Mouse (Mus musculus): Measurements from ENCODE around the gene Cct7. TPM values are rescaled to one million over a fixed set of nuclear protein-coding genes. Genes with fewer than 3 reads are reported as not detected.

Cct7 gene
- polyA plus RNA-seq, 1 experiment from 2014 or later, result 526 TPM

- peaks cover 2% of the 10 kb centered on the region; the same call in 1 of the 2 replicates for H3K4me1 ChIP-seq
- H3K36me3 ChIP-seq, result peaks cover 48% of the 10 kb centered on the region
- no peaks in the 10 kb centered on the region for H3K27me3 ChIP-seq
- no peak for ATAC-seq (ENCODE audit: insufficient number of reproducible peaks, insufficient read depth, low FRiP score, low TSS enrichment)
- no peak overlapping the region for H3K4me3 ChIP-seq
- no peaks in the 10 kb centered on the region for H3K9me3 ChIP-seq
- no peak overlapping the region for H3K4me2 ChIP-seq (replicated peaks)
- no peak overlapping the region for H3K27ac ChIP-seq
- 91% methylated on average over 2 of the region's 2 CpGs for WGBS
- no peak overlapping the region for H3K9ac ChIP-seq
Observed at GRCm38 (mm10) chr6:85459621-85460020, 8.3 kb downstream of the Cct7 start.

GRCm38 (mm10) chr6:85465381-85465780 lies 14.1 kb downstream of the Cct7 start:
- no peaks in the 10 kb centered on the region for H3K9me3 ChIP-seq
- peaks cover 96% of the 10 kb centered on the region for H3K36me3 ChIP-seq
- no peaks in the 10 kb centered on the region for H3K4me1 ChIP-seq
- no peak for ATAC-seq (ENCODE audit: insufficient number of reproducible peaks, insufficient read depth, low FRiP score, low TSS enrichment)
- no peaks in the 10 kb centered on the region for H3K27me3 ChIP-seq
- no peak overlapping the region for H3K4me3 ChIP-seq
- H3K4me2 ChIP-seq (replicated peaks), result no peak overlapping the region
- H3K27ac ChIP-seq, result no peak overlapping the region
- no peak overlapping the region for H3K9ac ChIP-seq

- Histone ChIP-seq H3K27me3 (0 out of 2 replicates have a peak, but pooled peaks cover 3% of the 10 kb centered on the region), H3K9me3 (no peaks in the 10 kb centered on the region), H3K4me2 (replicated peaks) (no peak overlapping the region), H3K4me1 (no peaks in the 10 kb centered on the region), H3K36me3 (peaks cover 53% of the 10 kb centered on the region), H3K4me3 (no peak overlapping the region), H3K9ac (no peak overlapping the region), H3K27ac (no peak overlapping the region)
- WGBS, result 79% methylated on average over 5 of the region's 5 CpGs
- ATAC-seq (ENCODE audit: insufficient number of reproducible peaks, insufficient read depth, low FRiP score, low TSS enrichment), result no peak
Observed at GRCm38 (mm10) chr6:85469660-85470430, 18.5 kb downstream of the Cct7 start.

- H3K4me2 ChIP-seq (replicated peaks), result no peak overlapping the region
- no peaks in the 10 kb centered on the region for H3K4me1 ChIP-seq
- H3K4me3 ChIP-seq, result no peak overlapping the region
- ATAC-seq (ENCODE audit: insufficient number of reproducible peaks, insufficient read depth, low FRiP score, low TSS enrichment), result no peak
- WGBS, result 57% methylated on average over 8 of the region's 8 CpGs
- no peak overlapping the region for H3K27ac ChIP-seq
- peaks cover 32% of the 10 kb centered on the region for H3K36me3 ChIP-seq
- H3K27me3 ChIP-seq, result 0 out of 2 replicates have a peak, but pooled peaks cover 3% of the 10 kb centered on the region
- no peaks in the 10 kb centered on the region for H3K9me3 ChIP-seq
- no peak overlapping the region for H3K9ac ChIP-seq
Observed at GRCm38 (mm10) chr6:85471962-85472361, 20.6 kb downstream of the Cct7 start.

GRCm38 (mm10) chr6:85472542-85472941 lies 21.2 kb downstream of the Cct7 start:
- no peak overlapping the region for H3K4me3 ChIP-seq
- no peak overlapping the region for H3K4me2 ChIP-seq (replicated peaks)
- peaks cover 7% of the 10 kb centered on the region; the same call in 1 of the 2 replicates for H3K27me3 ChIP-seq
- H3K4me1 ChIP-seq, result no peaks in the 10 kb centered on the region
- H3K9ac ChIP-seq, result no peak overlapping the region
- no peaks in the 10 kb centered on the region for H3K9me3 ChIP-seq
- ATAC-seq (ENCODE audit: insufficient number of reproducible peaks, insufficient read depth, low FRiP score, low TSS enrichment), result no peak
- WGBS, result 50% methylated on average over 5 of the region's 5 CpGs
- H3K36me3 ChIP-seq, result peaks cover 26% of the 10 kb centered on the region
- no peak overlapping the region for H3K27ac ChIP-seq

GRCm38 (mm10) chr6:85475581-85475980 lies 24.3 kb downstream of the Cct7 start:
- Histone ChIP-seq H3K9ac (no peak overlapping the region), H3K4me3 (no peak overlapping the region), H3K36me3 (no peaks in the 10 kb centered on the region), H3K4me2 (replicated peaks) (no peak overlapping the region), H3K27me3 (peaks cover 26% of the 10 kb centered on the region), H3K9me3 (no peaks in the 10 kb centered on the region), H3K27ac (no peak overlapping the region), H3K4me1 (no peaks in the 10 kb centered on the region)
- ATAC-seq (ENCODE audit: insufficient number of reproducible peaks, insufficient read depth, low FRiP score, low TSS enrichment), result no peak
- WGBS, result 85% methylated on average over 3 of the region's 3 CpGs

GRCm38 (mm10) chr6:85477366-85477917 lies 26.1 kb downstream of the Cct7 start:
- Histone ChIP-seq H3K4me2 (replicated peaks) (no peak overlapping the region), H3K27ac (no peak overlapping the region), H3K27me3 (peaks cover 39% of the 10 kb centered on the region), H3K9ac (no peak overlapping the region), H3K4me1 (no peaks in the 10 kb centered on the region), H3K9me3 (no peaks in the 10 kb centered on the region), H3K4me3 (no peak overlapping the region), H3K36me3 (no peaks in the 10 kb centered on the region)
- 28% methylated on average over 10 of the region's 10 CpGs for WGBS
- ATAC-seq (ENCODE audit: insufficient number of reproducible peaks, insufficient read depth, low FRiP score, low TSS enrichment), result 0 out of 2 replicates have a peak, but pooled peaks have one; percentile 32

- no peaks in the 10 kb centered on the region for H3K9me3 ChIP-seq
- peaks cover 48% of the 10 kb centered on the region for H3K27me3 ChIP-seq
- WGBS, result 35% methylated on average over 14 of the region's 14 CpGs
- no peak overlapping the region for H3K27ac ChIP-seq
- H3K4me3 ChIP-seq, result no peak overlapping the region
- ATAC-seq (ENCODE audit: insufficient number of reproducible peaks, insufficient read depth, low FRiP score, low TSS enrichment), result no peak
- no peak overlapping the region for H3K9ac ChIP-seq
- H3K4me2 ChIP-seq (replicated peaks), result no peak overlapping the region
- no peaks in the 10 kb centered on the region for H3K4me1 ChIP-seq
- H3K36me3 ChIP-seq, result no peaks in the 10 kb centered on the region
Observed at GRCm38 (mm10) chr6:85478416-85478815, 27.1 kb downstream of the Cct7 start.

GRCm38 (mm10) chr6:85479979-85480378 lies 28.7 kb downstream of the Cct7 start:
- H3K27ac ChIP-seq, result no peak overlapping the region
- peaks cover 11% of the 10 kb centered on the region for H3K4me1 ChIP-seq
- peaks cover 61% of the 10 kb centered on the region for H3K27me3 ChIP-seq
- H3K36me3 ChIP-seq, result no peaks in the 10 kb centered on the region
- H3K9me3 ChIP-seq, result no peaks in the 10 kb centered on the region
- H3K4me2 ChIP-seq (replicated peaks), result no peak overlapping the region
- WGBS, result 82% methylated on average over 5 of the region's 5 CpGs
- no peak for ATAC-seq (ENCODE audit: insufficient number of reproducible peaks, insufficient read depth, low FRiP score, low TSS enrichment)
- H3K9ac ChIP-seq, result no peak overlapping the region
- no peak overlapping the region for H3K4me3 ChIP-seq

GRCm38 (mm10) chr6:85480685-85481084 lies 29.4 kb downstream of the Cct7 start:
- Histone ChIP-seq H3K27ac (no peak overlapping the region), H3K9ac (no peak overlapping the region), H3K4me1 (peaks cover 11% of the 10 kb centered on the region), H3K27me3 (peaks cover 68% of the 10 kb centered on the region), H3K4me3 (no peak overlapping the region), H3K4me2 (replicated peaks) (no peak overlapping the region), H3K36me3 (no peaks in the 10 kb centered on the region), H3K9me3 (no peaks in the 10 kb centered on the region)
- WGBS, result 62% methylated on average over 16 of the region's 16 CpGs
- no peak; the same call in 1 of the 2 replicates for ATAC-seq (ENCODE audit: insufficient number of reproducible peaks, insufficient read depth, low FRiP score, low TSS enrichment)

GRCm38 (mm10) chr6:85483843-85484721 lies 32.8 kb downstream of the Cct7 start:
- H3K4me2 ChIP-seq (replicated peaks), result peak overlapping the region; percentile 55
- no peak overlapping the region for H3K27ac ChIP-seq
- WGBS, result 3% methylated on average over 92 of the region's 92 CpGs
- H3K9ac ChIP-seq, result no peak overlapping the region
- no peak for ATAC-seq (ENCODE audit: insufficient number of reproducible peaks, insufficient read depth, low FRiP score, low TSS enrichment)
- H3K36me3 ChIP-seq, result no peaks in the 10 kb centered on the region
- no peaks in the 10 kb centered on the region for H3K9me3 ChIP-seq
- H3K4me3 ChIP-seq, result peak overlapping the region; percentile 31
- H3K4me1 ChIP-seq, result peaks cover 11% of the 10 kb centered on the region
- H3K27me3 ChIP-seq, result peaks cover 68% of the 10 kb centered on the region

Data from embryonic facial prominence, embryonic 12.5 days (tissue).